Mouse (Mus musculus): Measurements from ENCODE around the gene Camta2. TPM values are rescaled to one million over a fixed set of nuclear protein-coding genes. Genes with fewer than 3 reads are reported as not detected.

Camta2 gene
- polyA plus RNA-seq, 1 experiment from 2014 or later, result 14.8 TPM

DNA sequence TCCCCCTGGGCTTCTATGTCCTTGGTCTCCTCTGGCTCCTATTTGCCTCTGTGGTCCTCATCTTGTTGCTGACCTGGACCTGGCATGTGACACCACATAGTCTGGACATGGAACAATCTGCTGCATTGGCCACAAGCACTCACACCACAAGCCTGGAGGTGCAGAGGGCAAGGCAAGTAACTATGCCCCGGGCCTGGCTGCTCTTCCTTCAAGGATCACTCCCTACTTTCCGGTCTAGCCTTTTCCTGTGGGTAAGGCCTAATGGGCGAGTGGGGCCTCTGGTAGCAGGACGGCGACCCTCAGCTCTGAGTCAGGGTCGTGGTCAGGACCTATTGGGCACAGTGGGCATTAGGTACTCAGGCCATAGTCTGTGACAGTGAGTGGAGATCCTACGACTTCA lies 46.7 kb downstream of the Camta2 start:
- no peak for ATAC-seq (ENCODE audit: low read depth)
- Histone ChIP-seq H3K4me2 (ENCODE audit: low read depth, low read length) (no peak overlapping the region), H3K27ac (ENCODE audit: low read length) (no peak overlapping the region), H3K36me3 (ENCODE audit: control insufficient read depth, insufficient read depth, low read length) (peaks cover 13% of the 10 kb centered on the region), H3K9me3 (ENCODE audit: control insufficient read depth, low read length) (no peaks in the 10 kb centered on the region), H3K9ac (ENCODE audit: low read length) (no peak overlapping the region), H3K27me3 (ENCODE audit: control insufficient read depth, insufficient read depth, low read depth, low read length) (no peaks in the 10 kb centered on the region), H3K4me3 (ENCODE audit: low read length) (no peak overlapping the region), H3K4me1 (replicated peaks; ENCODE audit: control insufficient read depth, insufficient read depth, low read length) (peaks cover 10% of the 10 kb centered on the region)
- whole genome bisulfite sequencing, result 79% methylated on average over 7 of the region's 7 CpGs

DNA sequence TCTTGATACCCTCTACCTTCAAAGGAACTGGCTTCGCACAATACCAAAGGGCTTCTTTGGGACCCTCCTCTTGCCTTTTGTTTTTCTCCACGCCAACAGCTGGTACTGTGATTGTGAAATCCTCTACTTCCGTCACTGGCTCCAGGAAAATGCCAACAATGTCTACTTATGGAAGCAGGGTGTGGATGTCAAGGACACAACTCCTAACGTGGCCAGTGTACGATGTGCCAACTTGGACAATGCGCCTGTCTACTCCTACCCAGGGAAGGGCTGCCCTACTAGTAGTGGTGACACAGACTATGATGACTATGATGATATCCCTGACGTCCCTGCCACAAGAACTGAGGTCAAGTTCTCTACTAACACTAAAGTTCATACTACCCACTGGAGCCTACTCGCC lies 47.9 kb downstream of the Camta2 start:
- no peak overlapping the region for H3K9ac ChIP-seq (ENCODE audit: low read length)
- WGBS, result 78% methylated on average over 8 of the region's 8 CpGs
- H3K9me3 ChIP-seq (ENCODE audit: control insufficient read depth, low read length), result no peaks in the 10 kb centered on the region
- H3K4me1 ChIP-seq (replicated peaks; ENCODE audit: control insufficient read depth, insufficient read depth, low read length), result no peaks in the 10 kb centered on the region
- no peak overlapping the region for H3K27ac ChIP-seq (ENCODE audit: low read length)
- H3K27me3 ChIP-seq (ENCODE audit: control insufficient read depth, insufficient read depth, low read depth, low read length), result no peaks in the 10 kb centered on the region
- no peak overlapping the region for H3K4me2 ChIP-seq (ENCODE audit: low read depth, low read length)
- H3K36me3 ChIP-seq (ENCODE audit: control insufficient read depth, insufficient read depth, low read length), result peaks cover 13% of the 10 kb centered on the region
- no peak overlapping the region for H3K4me3 ChIP-seq (ENCODE audit: low read length)
- no peak for ATAC-seq (ENCODE audit: low read depth)

DNA sequence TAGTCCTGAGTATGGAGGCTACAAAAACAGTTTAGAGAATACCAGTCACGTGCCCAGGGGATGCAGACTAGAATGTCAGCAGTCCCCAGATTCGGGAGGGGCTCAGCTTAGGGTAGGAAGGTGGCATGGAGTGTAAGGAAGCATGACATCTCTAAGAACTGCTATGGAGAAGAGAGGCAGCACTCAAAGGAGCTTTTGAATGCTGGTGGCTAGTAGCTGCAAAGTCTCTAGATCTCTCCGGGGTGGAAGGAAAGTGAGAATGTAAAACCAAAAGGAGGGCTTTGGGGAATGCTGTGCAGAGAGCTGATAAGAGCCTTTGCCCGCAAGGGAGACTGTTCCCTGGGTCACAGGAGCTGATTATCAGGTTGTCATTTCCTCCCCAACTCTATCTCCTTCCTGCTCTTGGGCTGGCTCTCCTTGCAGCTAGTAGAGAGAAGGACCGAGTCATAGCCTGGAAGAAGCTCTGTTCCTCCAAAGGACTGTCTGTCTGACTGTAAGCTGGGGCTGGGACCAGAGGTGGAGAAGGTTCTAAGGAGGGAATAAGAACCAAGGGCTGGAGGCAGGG lies 49.1 kb downstream of the Camta2 start, which contains the start of gene Gp1ba:
Gene Gp1ba, plus strand, starts transcription at position 409 of the 565 bp plus-strand sequence.
- Histone ChIP-seq H3K27ac (ENCODE audit: low read length) (no peak within 1 kb of the TSS), H3K27me3 (ENCODE audit: control insufficient read depth, insufficient read depth, low read depth, low read length) (no peaks in the 10 kb centered on the region), H3K4me1 (replicated peaks; ENCODE audit: control insufficient read depth, insufficient read depth, low read length) (no peaks in the 10 kb centered on the region), H3K9me3 (ENCODE audit: control insufficient read depth, low read length) (no peaks in the 10 kb centered on the region), H3K9ac (ENCODE audit: low read length) (peak within 1 kb of the TSS; percentile 5; the same call in 1 of the 2 replicates), H3K4me2 (ENCODE audit: low read depth, low read length) (no peak within 1 kb of the TSS), H3K36me3 (ENCODE audit: control insufficient read depth, insufficient read depth, low read length) (peaks cover 4% of the 10 kb centered on the region; the same call in 1 of the 2 replicates), H3K4me3 (ENCODE audit: low read length) (no peak within 1 kb of the TSS)
- ATAC-seq (ENCODE audit: low read depth), result no peak
- 11% methylated on average over 5 of the region's 5 CpGs for WGBS

DNA sequence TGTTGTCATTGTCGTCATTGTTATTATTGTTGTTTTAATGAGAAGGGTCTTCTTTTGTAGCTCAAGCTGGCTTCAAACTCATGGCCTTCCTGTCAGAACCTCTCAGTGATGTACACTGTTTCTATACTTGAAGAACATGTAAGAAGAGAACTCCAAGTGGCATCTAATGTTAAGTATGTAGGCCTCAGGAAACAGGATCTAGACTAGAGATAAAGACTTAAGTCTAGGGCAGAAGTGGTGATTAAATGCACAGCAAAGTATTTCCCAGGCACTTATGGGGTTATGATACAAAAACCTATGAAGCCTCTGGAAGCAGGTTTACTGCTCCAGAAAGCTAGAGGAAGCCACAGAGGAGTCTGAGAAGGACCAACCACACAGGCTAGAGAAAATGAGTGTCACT lies 49.6 kb downstream of the Camta2 start:
- H3K27ac ChIP-seq (ENCODE audit: low read length), result no peak overlapping the region
- no peak overlapping the region for H3K4me3 ChIP-seq (ENCODE audit: low read length)
- no peaks in the 10 kb centered on the region for H3K9me3 ChIP-seq (ENCODE audit: control insufficient read depth, low read length)
- peaks cover 4% of the 10 kb centered on the region; the same call in 1 of the 2 replicates for H3K36me3 ChIP-seq (ENCODE audit: control insufficient read depth, insufficient read depth, low read length)
- no peaks in the 10 kb centered on the region for H3K27me3 ChIP-seq (ENCODE audit: control insufficient read depth, insufficient read depth, low read depth, low read length)
- no peak for ATAC-seq (ENCODE audit: low read depth)
- 85% methylated on average over 1 of the region's 1 CpGs for WGBS
- H3K9ac ChIP-seq (ENCODE audit: low read length), result no peak overlapping the region
- no peaks in the 10 kb centered on the region for H3K4me1 ChIP-seq (replicated peaks; ENCODE audit: control insufficient read depth, insufficient read depth, low read length)
- no peak overlapping the region for H3K4me2 ChIP-seq (ENCODE audit: low read depth, low read length)

DNA sequence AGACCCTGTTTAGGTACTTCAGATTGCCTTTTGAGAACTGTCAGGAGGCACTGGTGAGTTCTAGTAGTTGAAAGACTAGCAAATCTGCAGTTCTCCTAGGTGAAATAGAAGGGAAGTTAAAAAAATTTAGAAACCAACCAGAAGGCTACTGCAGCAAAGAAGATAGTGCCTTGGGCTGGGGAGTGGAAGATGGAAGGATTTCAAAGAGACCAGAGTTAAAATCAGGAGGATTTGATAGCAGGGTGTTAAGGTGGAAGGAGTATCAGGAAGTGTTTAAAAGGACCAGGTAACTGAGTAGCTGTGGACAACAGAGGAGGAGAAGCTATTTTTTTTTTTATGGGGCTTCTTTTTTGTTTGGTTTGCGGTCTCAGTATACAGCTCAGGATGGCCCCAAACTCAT lies 50.1 kb downstream of the Camta2 start:
- no peak for ATAC-seq (ENCODE audit: low read depth)
- no peak overlapping the region for H3K27ac ChIP-seq (ENCODE audit: low read length)
- WGBS, result 100% methylated on average over 1 of the region's 1 CpGs

DNA sequence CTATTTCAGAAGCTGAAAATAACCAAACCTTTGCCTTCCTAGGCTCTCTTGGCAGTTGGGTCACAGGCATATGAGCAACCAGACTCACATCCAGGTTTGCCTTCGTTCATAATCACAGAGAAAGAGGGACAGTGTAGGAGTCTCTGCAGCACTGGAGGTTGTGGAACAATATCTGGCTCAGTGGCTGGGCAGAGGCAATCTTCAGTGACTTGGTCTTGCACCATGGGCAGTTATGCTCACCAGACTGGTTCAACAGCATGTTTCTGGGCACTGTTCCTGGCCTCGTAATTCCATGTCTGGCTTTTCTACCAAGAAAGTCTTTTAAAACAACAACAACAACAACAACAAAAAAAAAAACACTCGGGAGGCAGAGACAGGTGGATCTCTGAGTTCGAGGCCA lies 52.3 kb downstream of the Camta2 start:
- Histone ChIP-seq H3K4me2 (ENCODE audit: low read depth, low read length) (no peak overlapping the region), H3K9ac (ENCODE audit: low read length) (no peak overlapping the region), H3K9me3 (ENCODE audit: control insufficient read depth, low read length) (no peaks in the 10 kb centered on the region), H3K27me3 (ENCODE audit: control insufficient read depth, insufficient read depth, low read depth, low read length) (no peaks in the 10 kb centered on the region), H3K4me1 (replicated peaks; ENCODE audit: control insufficient read depth, insufficient read depth, low read length) (no peaks in the 10 kb centered on the region), H3K36me3 (ENCODE audit: control insufficient read depth, insufficient read depth, low read length) (no peaks in the 10 kb centered on the region), H3K4me3 (ENCODE audit: low read length) (no peak overlapping the region), H3K27ac (ENCODE audit: low read length) (no peak overlapping the region)
- WGBS, result 76% methylated on average over 4 of the region's 4 CpGs
- ATAC-seq (ENCODE audit: low read depth), result no peak

More for the DNA sequence above, 50.1 kb downstream of the Camta2 start:
- H3K9ac ChIP-seq (ENCODE audit: low read length), result no peak overlapping the region
- H3K4me3 ChIP-seq (ENCODE audit: low read length), result no peak overlapping the region
- no peaks in the 10 kb centered on the region for H3K27me3 ChIP-seq (ENCODE audit: control insufficient read depth, insufficient read depth, low read depth, low read length)
- H3K36me3 ChIP-seq (ENCODE audit: control insufficient read depth, insufficient read depth, low read length), result peaks cover 2% of the 10 kb centered on the region; the same call in 1 of the 2 replicates
- H3K4me1 ChIP-seq (replicated peaks; ENCODE audit: control insufficient read depth, insufficient read depth, low read length), result no peaks in the 10 kb centered on the region
- no peak overlapping the region for H3K4me2 ChIP-seq (ENCODE audit: low read depth, low read length)
- H3K9me3 ChIP-seq (ENCODE audit: control insufficient read depth, low read length), result no peaks in the 10 kb centered on the region

DNA sequence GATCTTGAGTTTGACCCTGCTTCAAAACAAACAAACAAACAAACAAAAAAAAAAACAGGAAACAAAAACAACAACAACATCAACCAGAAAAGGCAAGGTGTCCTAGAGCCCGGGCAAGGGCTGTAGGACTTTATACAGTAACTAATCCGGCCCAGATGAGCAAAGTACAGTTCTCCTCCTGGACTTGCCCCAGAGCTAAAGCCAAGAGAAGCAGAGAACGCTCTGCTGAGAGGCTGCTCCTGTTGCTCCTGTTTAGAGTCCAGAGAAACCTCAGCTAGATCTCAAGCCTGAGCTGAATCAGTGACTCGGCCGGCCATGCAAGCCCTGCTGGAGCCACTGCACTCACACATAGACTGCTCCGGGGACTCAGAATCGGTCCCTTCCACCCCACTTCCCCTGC lies 57.8 kb downstream of the Camta2 start:
- Histone ChIP-seq H3K4me3 (ENCODE audit: low read length) (no peak overlapping the region), H3K27me3 (ENCODE audit: control insufficient read depth, insufficient read depth, low read depth, low read length) (no peaks in the 10 kb centered on the region), H3K9me3 (ENCODE audit: control insufficient read depth, low read length) (no peaks in the 10 kb centered on the region), H3K36me3 (ENCODE audit: control insufficient read depth, insufficient read depth, low read length) (no peaks in the 10 kb centered on the region), H3K4me2 (ENCODE audit: low read depth, low read length) (no peak overlapping the region), H3K27ac (ENCODE audit: low read length) (no peak overlapping the region), H3K9ac (ENCODE audit: low read length) (no peak overlapping the region), H3K4me1 (replicated peaks; ENCODE audit: control insufficient read depth, insufficient read depth, low read length) (no peaks in the 10 kb centered on the region)
- WGBS, result 72% methylated on average over 7 of the region's 7 CpGs
- ATAC-seq (ENCODE audit: low read depth), result no peak

DNA sequence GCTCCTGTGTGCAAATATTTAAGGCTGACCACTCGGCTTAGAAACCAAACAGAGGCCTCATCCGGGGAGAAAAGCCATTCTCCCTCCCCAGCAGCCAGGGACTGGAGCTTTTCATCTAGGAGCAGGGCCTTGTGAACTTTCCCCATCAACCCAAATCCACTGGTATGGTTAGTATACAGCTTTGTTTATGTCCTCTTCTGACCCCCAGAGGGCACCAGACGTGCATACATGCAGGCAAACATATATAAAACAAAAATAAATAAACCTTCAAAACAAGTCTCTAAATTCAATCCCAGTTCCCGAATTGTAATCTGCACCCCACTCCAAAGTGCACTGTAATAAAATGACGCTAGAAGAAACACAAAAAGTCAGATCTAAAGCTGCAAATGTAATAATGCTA lies 58.3 kb downstream of the Camta2 start:
- H3K4me1 ChIP-seq (replicated peaks; ENCODE audit: control insufficient read depth, insufficient read depth, low read length), result no peaks in the 10 kb centered on the region
- no peak overlapping the region for H3K27ac ChIP-seq (ENCODE audit: low read length)
- WGBS, result 38% methylated on average over 5 of the region's 5 CpGs
- no peak for ATAC-seq (ENCODE audit: low read depth)
- H3K4me3 ChIP-seq (ENCODE audit: low read length), result no peak overlapping the region
- no peaks in the 10 kb centered on the region for H3K27me3 ChIP-seq (ENCODE audit: control insufficient read depth, insufficient read depth, low read depth, low read length)
- H3K4me2 ChIP-seq (ENCODE audit: low read depth, low read length), result no peak overlapping the region
- no peaks in the 10 kb centered on the region for H3K9me3 ChIP-seq (ENCODE audit: control insufficient read depth, low read length)
- H3K36me3 ChIP-seq (ENCODE audit: control insufficient read depth, insufficient read depth, low read length), result no peaks in the 10 kb centered on the region
- H3K9ac ChIP-seq (ENCODE audit: low read length), result no peak overlapping the region

DNA sequence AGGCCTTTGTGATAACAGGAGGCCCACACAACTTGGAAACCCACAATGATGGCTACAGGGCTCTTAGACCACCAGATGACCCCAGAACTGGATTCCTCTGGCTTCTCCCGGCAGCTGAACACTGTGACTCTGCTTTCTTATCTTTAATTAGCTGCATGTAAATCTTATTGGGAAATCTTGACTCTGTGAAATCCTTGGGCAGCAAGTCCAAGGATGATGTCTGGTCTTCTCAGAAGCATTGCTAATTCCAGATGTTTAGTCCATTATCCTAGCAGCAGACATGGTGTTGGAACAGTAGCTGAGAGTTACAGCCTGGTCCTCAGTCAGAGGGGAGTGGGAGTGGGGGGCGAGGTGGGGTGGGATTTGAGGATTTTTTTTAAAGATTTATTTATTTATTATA lies 59.5 kb downstream of the Camta2 start:
- Histone ChIP-seq H3K4me1 (replicated peaks; ENCODE audit: control insufficient read depth, insufficient read depth, low read length) (no peaks in the 10 kb centered on the region), H3K27ac (ENCODE audit: low read length) (no peak overlapping the region), H3K27me3 (ENCODE audit: control insufficient read depth, insufficient read depth, low read depth, low read length) (no peaks in the 10 kb centered on the region), H3K9me3 (ENCODE audit: control insufficient read depth, low read length) (no peaks in the 10 kb centered on the region), H3K36me3 (ENCODE audit: control insufficient read depth, insufficient read depth, low read length) (no peaks in the 10 kb centered on the region), H3K9ac (ENCODE audit: low read length) (no peak overlapping the region), H3K4me2 (ENCODE audit: low read depth, low read length) (no peak overlapping the region), H3K4me3 (ENCODE audit: low read length) (no peak overlapping the region)
- ATAC-seq (ENCODE audit: low read depth), result peak; percentile 66
- WGBS, result 44% methylated on average over 2 of the region's 2 CpGs

DNA sequence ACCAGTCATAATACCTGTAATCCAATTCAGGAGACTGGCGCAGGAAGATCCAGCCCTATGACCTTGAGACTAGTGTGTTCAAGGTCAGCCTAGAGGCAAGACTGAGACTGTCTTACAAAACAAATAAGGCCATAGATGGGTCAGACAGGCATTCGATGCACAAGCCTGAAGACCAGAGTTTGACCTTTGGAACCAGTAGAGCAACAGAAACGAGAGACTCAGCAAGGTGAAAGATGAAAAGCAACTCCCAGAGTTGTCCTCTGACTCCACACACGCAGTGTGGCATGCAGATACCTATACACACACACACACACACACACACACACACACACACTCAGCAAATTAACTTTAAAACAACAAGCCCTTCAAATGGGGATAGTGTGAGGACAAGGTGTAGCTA lies 61.0 kb downstream of the Camta2 start:
- H3K36me3 ChIP-seq (ENCODE audit: control insufficient read depth, insufficient read depth, low read length), result no peaks in the 10 kb centered on the region
- no peak overlapping the region for H3K27ac ChIP-seq (ENCODE audit: low read length)
- H3K9me3 ChIP-seq (ENCODE audit: control insufficient read depth, low read length), result no peaks in the 10 kb centered on the region
- no peaks in the 10 kb centered on the region for H3K4me1 ChIP-seq (replicated peaks; ENCODE audit: control insufficient read depth, insufficient read depth, low read length)
- no peak for ATAC-seq (ENCODE audit: low read depth)
- H3K27me3 ChIP-seq (ENCODE audit: control insufficient read depth, insufficient read depth, low read depth, low read length), result no peaks in the 10 kb centered on the region
- no peak overlapping the region for H3K4me2 ChIP-seq (ENCODE audit: low read depth, low read length)
- H3K9ac ChIP-seq (ENCODE audit: low read length), result no peak overlapping the region
- no peak overlapping the region for H3K4me3 ChIP-seq (ENCODE audit: low read length)
- WGBS, result 64% methylated on average over 4 of the region's 4 CpGs
